Mouse (Mus musculus) midbrain, embryonic 10.5 days (tissue): Measurements from ENCODE around the gene Zswim3. TPM values are rescaled to one million over a fixed set of nuclear protein-coding genes. Genes with fewer than 3 reads are reported as not detected.
A peak's percentile ranks its signal among the peaks of the same experiment; 100 is the strongest.
"Not testable (repeated sequence)": the region's sequence is repeated elsewhere in the genome, so short reads cannot be mapped to it uniquely, and the experiment has no call there.

Experiments
- DNase-seq: peaks from one replicate; pipeline ENCODE4 v3.0.0-alpha.2; 2017; ENCODE audit warnings: low spot score
- H3K27ac ChIP-seq: fragments of 300-500 bp; sonication (generic); replicated peaks from 2 replicates; pipeline ENCODE4 v1.5.1; 2016; ENCODE audit warnings: mild to moderate bottlenecking
- H3K27me3 ChIP-seq: fragments of 300-500 bp; sonication (generic); 2 replicates; pipeline ENCODE4 v1.6.1; 2016; ENCODE audit warnings: low read depth, mild to moderate bottlenecking; ENCODE audit not compliant: poor library complexity, severe bottlenecking
- H3K36me3 ChIP-seq: fragments of 300-500 bp; sonication (generic); 2 replicates; pipeline ENCODE4 v1.6.1; 2016; ENCODE audit warnings: mild to moderate bottlenecking, moderate library complexity
- H3K4me1 ChIP-seq: fragments of 300-500 bp; sonication (generic); 2 replicates; pipeline ENCODE4 v1.6.1; 2016
- H3K4me3 ChIP-seq: fragments of 300-500 bp; sonication (generic); 2 replicates; pipeline ENCODE4 v1.5.1; 2016; ENCODE audit warnings: mild to moderate bottlenecking, moderate library complexity
- H3K9me3 ChIP-seq: fragments of 300-500 bp; sonication (generic); replicated peaks from 2 replicates; pipeline ENCODE4 v1.6.1; 2016; ENCODE audit warnings: mild to moderate bottlenecking
- WGBS: fragments of 180-500 bp; shearing (Covaris S2); methylation state at CpG from one replicate; pipeline ENCODE4 v1.1.7; 2016; 5-methylcytosine and 5-hydroxymethylcytosine counted together
- polyA plus RNA-seq: library from polyadenylated mRNA; unstranded; fragments of >200 nt; fragmentation: Nextera tagmentation; extraction: Ambion mirVana; gene quantifications from 2 replicates; pipeline ENCODE4 v1.2.1, GENCODE M21; 2016

Zswim3 gene
- polyA plus RNA-seq, 1 experiment from 2014 or later, result 9.7 TPM

- H3K4me3 ChIP-seq, H3K9me3 ChIP-seq, H3K27ac ChIP-seq, H3K27me3 ChIP-seq, DNase-seq, H3K4me1 ChIP-seq: not testable (repeated sequence)
- 90% methylated on average over 6 of the region's 6 CpGs for WGBS
- peaks cover 86% of the 10 kb centered on the region for H3K36me3 ChIP-seq
Observed at GRCm38 (mm10) chr2:164798554-164798953, 6.3 kb upstream of the Zswim3 start.

DNA sequence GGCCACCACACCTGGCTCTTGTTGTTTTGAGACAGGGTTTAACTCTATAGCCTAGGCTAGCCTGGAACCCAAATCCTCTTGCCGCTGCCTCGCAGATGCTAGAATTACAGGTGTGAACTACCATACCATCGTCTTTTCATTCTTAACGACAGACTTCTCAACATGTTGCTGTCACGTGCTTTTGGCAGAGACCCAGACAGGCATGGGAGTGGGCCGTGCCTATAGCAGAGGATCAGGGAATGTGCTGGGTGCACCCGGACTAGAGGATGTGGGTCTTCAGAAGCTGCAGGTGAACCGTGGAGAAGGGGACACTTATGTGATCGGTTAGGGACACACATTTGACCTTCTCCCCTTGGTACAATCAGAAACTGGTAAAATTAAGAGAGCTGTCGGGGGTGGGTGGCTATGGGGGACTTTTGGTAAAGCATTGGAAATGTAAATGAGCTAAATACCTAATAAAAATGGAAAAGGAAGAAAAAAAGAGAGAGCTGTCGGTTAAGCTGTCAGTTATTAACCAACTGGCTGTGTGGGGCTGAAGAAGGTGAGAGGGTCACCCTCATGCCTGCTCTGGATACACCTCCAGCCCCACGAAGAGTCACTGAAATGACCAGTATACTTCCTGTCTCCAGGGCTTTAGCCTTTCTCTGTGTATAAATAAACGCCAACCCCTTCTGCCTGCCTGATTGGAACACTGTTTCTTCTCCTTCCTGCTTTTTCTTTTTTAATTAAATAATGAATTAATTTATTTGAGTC lies 4.5 kb upstream of the Zswim3 start:
- Histone ChIP-seq H3K4me3 (no peak overlapping the region), H3K27me3 (no peaks in the 10 kb centered on the region), H3K27ac (no peak overlapping the region), H3K9me3 (no peaks in the 10 kb centered on the region), H3K4me1 (peaks cover 18% of the 10 kb centered on the region), H3K36me3 (peaks cover 71% of the 10 kb centered on the region)
- DNase-seq, result no peak
- 93% methylated on average over 13 of the region's 13 CpGs for WGBS

- Histone ChIP-seq H3K9me3 (no peaks in the 10 kb centered on the region), H3K4me1 (peaks cover 26% of the 10 kb centered on the region), H3K4me3 (peak overlapping the region; percentile 74), H3K36me3 (peaks cover 44% of the 10 kb centered on the region), H3K27me3 (no peaks in the 10 kb centered on the region), H3K27ac (no peak overlapping the region)
- DNase-seq, result no peak
- WGBS, result 95% methylated on average over 16 of the region's 16 CpGs
Observed at GRCm38 (mm10) chr2:164803201-164803920, 1.5 kb upstream of the Zswim3 start.

- H3K27me3 ChIP-seq, result no peaks in the 10 kb centered on the region
- peaks cover 26% of the 10 kb centered on the region for H3K4me1 ChIP-seq
- no peak for DNase-seq
- H3K9me3 ChIP-seq, result no peaks in the 10 kb centered on the region
- H3K4me3 ChIP-seq, result peak overlapping the region; percentile 74
- 57% methylated on average over 1 of the region's 1 CpGs for WGBS
- peak overlapping the region; percentile 90; the same call in 1 of the 2 replicates for H3K27ac ChIP-seq
- peaks cover 44% of the 10 kb centered on the region for H3K36me3 ChIP-seq
Observed at GRCm38 (mm10) chr2:164803921-164804313, 981 bp upstream of the Zswim3 start.

GRCm38 (mm10) chr2:164805332-164805718 lies 427 bp downstream of the Zswim3 start:
- Histone ChIP-seq H3K27me3 (no peaks in the 10 kb centered on the region), H3K36me3 (peaks cover 36% of the 10 kb centered on the region), H3K9me3 (no peaks in the 10 kb centered on the region), H3K4me3 (peak overlapping the region; percentile 74), H3K4me1 (peaks cover 26% of the 10 kb centered on the region), H3K27ac (peak overlapping the region; percentile 90)
- WGBS, result 2% methylated on average over 21 of the region's 21 CpGs
- DNase-seq, result no peak

- H3K4me1 ChIP-seq, result peaks cover 26% of the 10 kb centered on the region
- H3K27me3 ChIP-seq, result no peaks in the 10 kb centered on the region
- peaks cover 23% of the 10 kb centered on the region for H3K36me3 ChIP-seq
- WGBS, result 86% methylated on average over 7 of the region's 7 CpGs
- no peaks in the 10 kb centered on the region for H3K9me3 ChIP-seq
- peak overlapping the region; percentile 2; the same call in 1 of the 2 replicates for H3K4me3 ChIP-seq
- no peak for DNase-seq
- H3K27ac ChIP-seq, result no peak overlapping the region
Observed at GRCm38 (mm10) chr2:164806614-164807013, 1.7 kb downstream of the Zswim3 start.

DNA sequence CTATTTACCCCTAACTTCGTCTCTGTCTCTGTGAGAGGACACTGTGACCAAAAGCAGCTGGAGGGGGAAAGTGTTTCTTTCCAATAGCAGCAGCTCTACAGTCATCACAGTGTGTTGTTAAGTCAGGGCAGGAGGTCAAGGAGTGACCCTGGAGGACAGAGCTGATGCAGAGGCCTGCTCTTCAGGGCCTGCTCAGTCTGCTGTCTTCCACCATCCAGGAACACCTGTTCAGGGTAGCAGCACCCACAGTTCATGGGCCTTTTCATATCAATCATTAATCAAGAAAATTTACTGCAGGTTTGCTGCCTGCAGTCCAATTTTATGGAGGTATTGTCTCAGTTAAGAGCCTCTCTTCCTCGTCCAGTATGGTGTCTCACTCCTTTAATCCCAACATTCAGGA lies 8.7 kb downstream of the Zswim3 start:
- no peaks in the 10 kb centered on the region for H3K27me3 ChIP-seq
- no peaks in the 10 kb centered on the region for H3K9me3 ChIP-seq
- H3K27ac ChIP-seq, result no peak overlapping the region
- peaks cover 16% of the 10 kb centered on the region for H3K36me3 ChIP-seq
- H3K4me1 ChIP-seq, result peaks cover 3% of the 10 kb centered on the region; the same call in 1 of the 2 replicates
- DNase-seq, result no peak
- 81% methylated on average over 2 of the region's 2 CpGs for whole genome bisulfite sequencing
- H3K4me3 ChIP-seq, result no peak overlapping the region

DNA sequence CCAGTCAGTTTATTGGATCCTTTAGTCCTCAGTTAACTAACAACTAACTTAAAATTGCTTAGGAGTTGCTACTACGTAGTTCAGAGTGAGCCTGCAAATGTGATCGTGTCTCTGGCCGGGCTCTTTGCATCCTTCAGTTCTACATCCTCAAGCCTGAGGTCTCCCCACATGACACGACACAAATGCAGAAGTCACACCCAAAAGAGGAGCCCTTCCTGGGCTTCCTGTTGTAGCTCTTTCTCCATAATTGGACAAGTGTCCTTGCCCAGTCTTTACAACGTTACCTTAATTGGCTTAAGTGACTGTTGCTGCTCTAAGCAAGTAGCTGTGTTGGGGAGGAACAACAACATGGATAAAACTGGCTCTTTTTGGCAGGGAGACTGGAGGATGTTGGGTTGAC lies 10.4 kb downstream of the Zswim3 start:
- 89% methylated on average over 5 of the region's 5 CpGs for WGBS
- DNase-seq, result no peak
- Histone ChIP-seq H3K4me3 (no peak overlapping the region), H3K9me3 (no peaks in the 10 kb centered on the region), H3K27ac (no peak overlapping the region), H3K4me1 (peaks cover 3% of the 10 kb centered on the region; the same call in 1 of the 2 replicates), H3K27me3 (no peaks in the 10 kb centered on the region), H3K36me3 (peaks cover 12% of the 10 kb centered on the region)

- Histone ChIP-seq H3K27ac (no peak overlapping the region), H3K4me1 (peaks cover 3% of the 10 kb centered on the region; the same call in 1 of the 2 replicates), H3K36me3 (peaks cover 17% of the 10 kb centered on the region), H3K9me3 (no peaks in the 10 kb centered on the region), H3K4me3 (no peak overlapping the region), H3K27me3 (no peaks in the 10 kb centered on the region)
- no peak for DNase-seq
- 91% methylated on average over 8 of the region's 8 CpGs for WGBS
Observed at GRCm38 (mm10) chr2:164815821-164816220, 10.9 kb downstream of the Zswim3 start.

DNA sequence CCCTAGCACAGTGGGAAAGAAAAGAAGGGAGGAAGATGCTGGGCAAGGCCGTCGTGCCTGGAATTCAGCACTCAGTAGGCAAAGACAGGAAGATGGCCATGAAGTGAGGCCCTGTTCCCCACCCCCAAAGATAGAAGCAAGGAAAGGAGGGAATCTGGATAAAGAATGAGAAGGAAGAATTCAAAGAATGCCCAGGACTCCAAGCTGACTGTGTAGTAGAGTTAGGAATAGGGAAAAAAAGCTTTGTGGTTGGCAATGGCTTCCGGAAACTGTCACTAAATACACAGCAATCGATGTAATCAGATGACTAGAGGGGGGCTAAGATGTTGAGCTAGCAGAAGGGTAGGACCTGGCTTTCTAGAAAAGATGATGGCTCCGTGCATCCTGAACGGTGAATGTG lies 12.3 kb downstream of the Zswim3 start:
- peaks cover 25% of the 10 kb centered on the region for H3K36me3 ChIP-seq
- no peak for DNase-seq
- H3K27ac ChIP-seq, result no peak overlapping the region
- no peak overlapping the region for H3K4me3 ChIP-seq
- H3K4me1 ChIP-seq, result peaks cover 6% of the 10 kb centered on the region
- no peaks in the 10 kb centered on the region for H3K27me3 ChIP-seq
- H3K9me3 ChIP-seq, result no peaks in the 10 kb centered on the region
- WGBS, result 91% methylated on average over 6 of the region's 6 CpGs

- WGBS, result 74% methylated on average over 5 of the region's 5 CpGs
- Histone ChIP-seq H3K27ac (no peak overlapping the region), H3K9me3 (no peaks in the 10 kb centered on the region), H3K36me3 (peaks cover 22% of the 10 kb centered on the region), H3K4me1 (peaks cover 11% of the 10 kb centered on the region), H3K4me3 (no peak overlapping the region), H3K27me3 (no peaks in the 10 kb centered on the region)
- DNase-seq, result peak; percentile 26
Observed at GRCm38 (mm10) chr2:164817703-164818102, 12.8 kb downstream of the Zswim3 start.

- DNase-seq, result no peak
- peaks cover 23% of the 10 kb centered on the region for H3K4me1 ChIP-seq
- H3K27me3 ChIP-seq, result no peaks in the 10 kb centered on the region
- WGBS, result 89% methylated on average over 6 of the region's 6 CpGs
- H3K27ac ChIP-seq, result no peak overlapping the region
- no peaks in the 10 kb centered on the region for H3K9me3 ChIP-seq
- peaks cover 36% of the 10 kb centered on the region for H3K36me3 ChIP-seq
- no peak overlapping the region for H3K4me3 ChIP-seq
Observed at GRCm38 (mm10) chr2:164821060-164821459, 16.2 kb downstream of the Zswim3 start.

DNA sequence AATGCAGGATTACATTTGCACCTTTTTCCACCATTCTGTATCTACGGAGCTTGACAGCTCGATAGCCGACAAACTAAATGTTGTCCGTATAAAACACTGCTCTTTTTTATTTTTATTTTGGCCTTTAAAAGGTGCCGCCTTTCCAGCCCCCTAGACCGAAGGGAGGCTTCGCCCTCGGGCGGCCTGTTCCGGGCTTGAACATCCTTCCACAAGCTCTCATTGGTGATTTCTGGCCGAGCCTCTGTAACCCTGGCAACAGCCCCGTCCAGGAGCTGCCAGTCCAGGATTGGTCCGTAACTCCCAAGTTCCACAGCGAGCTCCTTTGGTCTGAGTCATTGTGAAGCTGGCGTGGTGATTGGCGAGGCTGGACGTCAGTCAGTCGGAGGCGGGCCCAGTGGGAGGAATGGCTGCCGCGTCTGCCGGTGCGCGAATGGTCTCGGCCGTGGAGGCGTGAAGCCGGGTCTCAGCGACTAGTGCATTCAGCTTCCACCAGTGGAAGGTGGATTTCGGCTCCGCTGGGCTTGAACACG lies 17.8 kb downstream of the Zswim3 start, which contains the start of gene Zswim1:
TSS of gene Zswim1 (plus strand) at position 51 of the 530 bp plus-strand sequence.
- 2% methylated on average over 32 of the region's 32 CpGs for WGBS
- peak within 1 kb of the TSS; percentile 89 for H3K27ac ChIP-seq
- H3K9me3 ChIP-seq, result no peaks in the 10 kb centered on the region
- peak within 1 kb of the TSS; percentile 71 for H3K4me3 ChIP-seq
- peaks cover 21% of the 10 kb centered on the region for H3K4me1 ChIP-seq
- DNase-seq, result peak; percentile 99
- H3K27me3 ChIP-seq, result no peaks in the 10 kb centered on the region
- H3K36me3 ChIP-seq, result peaks cover 53% of the 10 kb centered on the region
